In genomic region chr10:88090772-88091171, GRCm38 (mm10) we compare ENCODE assay signal across 21 mouse cellular contexts. TPM values are rescaled to one million over a fixed set of nuclear protein-coding genes. Genes with fewer than 3 reads are reported as not detected.
"Had no signal": no experiment of that assay in that cellular context is flagged by ENCODE, and none has a peak within 500 bp of the region (broad histone marks: within the 10 kb centered on the region; RNA-seq: fewer than 3 reads in every experiment).

Pmch (plus strand) TSS chr10:88091072.

- H3K27me3 ChIP-seq: limb, embryonic 12.5 days; limb, embryonic 15.5 days; neural tube, embryonic 12.5 days; neural tube, embryonic 15.5 days had no signal

- ATAC-seq: liver, postnatal 0 days; lung, postnatal 0 days had no signal

- H3K4me1 ChIP-seq: limb, embryonic 12.5 days; limb, embryonic 15.5 days; neural tube, embryonic 12.5 days; neural tube, embryonic 15.5 days had no signal

- H3K9me3 ChIP-seq: limb, embryonic 12.5 days; limb, embryonic 15.5 days; neural tube, embryonic 12.5 days; neural tube, embryonic 15.5 days had no signal

- H3K4me2 ChIP-seq: limb, embryonic 12.5 days; limb, embryonic 15.5 days; liver, embryonic 11.5 days; lung, embryonic 14.5 days; neural tube, embryonic 12.5 days; neural tube, embryonic 15.5 days had no signal

- H3K27ac ChIP-seq: limb, embryonic 12.5 days; limb, embryonic 15.5 days; liver, embryonic 14.5 days; macrophage; neural tube, embryonic 12.5 days; neural tube, embryonic 15.5 days; stomach, postnatal 0 days had no signal

- DNase-seq: kidney, adult 9 months; kidney, postnatal 14 days; kidney, postnatal 4 days; left cerebral cortex, postnatal 4 days; liver, postnatal 0 days; lung, embryonic 14.5 days; right cerebral cortex, adult 18-20 months; right cerebral cortex, postnatal 14 days; right cerebral cortex, postnatal 4 days; thymus, adult 2 months; thymus, postnatal 14 days; thymus, postnatal 4 days had no signal

- H3K9ac ChIP-seq: limb, embryonic 12.5 days; limb, embryonic 15.5 days; liver, embryonic 14.5 days; liver, postnatal 0 days; lung, embryonic 14.5 days; neural tube, embryonic 12.5 days; neural tube, embryonic 15.5 days had no signal

- H3K4me3 ChIP-seq: limb, embryonic 12.5 days; limb, embryonic 15.5 days; neural tube, embryonic 12.5 days; neural tube, embryonic 15.5 days had no signal

- H3K36me3 ChIP-seq: neural tube, embryonic 12.5 days; neural tube, embryonic 15.5 days had no signal

RNA-seq across cellular contexts. Expression of gene Pmch, which starts in this region (rescaled TPM):
- polyA plus RNA-seq: macrophage; neural tube, embryonic 12.5 days; stomach, postnatal 0 days; thymus, adult 2 months had no signal
